Mouse (Mus musculus): ENCODE results near the gene Sec16a. TPM values are rescaled to one million over a fixed set of nuclear protein-coding genes. Genes with fewer than 3 reads are reported as not detected.

The Sec16a gene
- polyA plus RNA-seq, 1 experiment from 2014 or later: 8.8 TPM

Small RNAs within 50 kb of the gene (microRNA-seq; reads per million reads assigned to microRNA genes)
- gene Mir6996: not detected

Other genes with a start within 250 kb of the Sec16a start
- not detected in 2 replicates for gene Lhx3, start 236.9 kb downstream of the Sec16a start, polyA plus RNA-seq (2015; fragmentation: Nextera tagmentation; extraction: Ambion mirVana)
- gene Qsox2, start 207.7 kb downstream of the Sec16a start, polyA plus RNA-seq (2015; fragmentation: Nextera tagmentation; extraction: Ambion mirVana): 5.1 and 5.2 TPM in 2 replicates
- gene Ccdc187, start 150.7 kb downstream of the Sec16a start, polyA plus RNA-seq (2015; fragmentation: Nextera tagmentation; extraction: Ambion mirVana): 0.03 TPM in 1 of 2 replicates, not detected in the other
- gene Gpsm1, start 129.7 kb downstream of the Sec16a start, polyA plus RNA-seq (2015; fragmentation: Nextera tagmentation; extraction: Ambion mirVana): 2.6 and 2.9 TPM in 2 replicates
- gene Dnlz, start 93.1 kb downstream of the Sec16a start, polyA plus RNA-seq (2015; fragmentation: Nextera tagmentation; extraction: Ambion mirVana): 8.3 and 9.8 TPM in 2 replicates
- 2.3 and 2.9 TPM in 2 replicates for gene Card9, start 84.3 kb downstream of the Sec16a start, polyA plus RNA-seq (2015; fragmentation: Nextera tagmentation; extraction: Ambion mirVana)
- 8.4 and 10.8 TPM in 2 replicates for gene Snapc4, start 64.6 kb downstream of the Sec16a start, polyA plus RNA-seq (2015; fragmentation: Nextera tagmentation; extraction: Ambion mirVana)
- gene Entr1, start 55.9 kb downstream of the Sec16a start, polyA plus RNA-seq (2015; fragmentation: Nextera tagmentation; extraction: Ambion mirVana): 38.2 and 42.8 TPM in 2 replicates
- 61.5 and 61.6 TPM in 2 replicates for gene Pmpca, start 55.9 kb downstream of the Sec16a start, polyA plus RNA-seq (2015; fragmentation: Nextera tagmentation; extraction: Ambion mirVana)
- 6.0 and 6.1 TPM in 2 replicates for gene Inpp5e, start 36.0 kb downstream of the Sec16a start, polyA plus RNA-seq (2015; fragmentation: Nextera tagmentation; extraction: Ambion mirVana)
- 2.8 and 3.1 TPM in 2 replicates for gene Notch1, start 71.4 kb upstream of the Sec16a start, polyA plus RNA-seq (2015; fragmentation: Nextera tagmentation; extraction: Ambion mirVana)
- gene Egfl7, start 134.8 kb upstream of the Sec16a start, polyA plus RNA-seq (2015; fragmentation: Nextera tagmentation; extraction: Ambion mirVana): 55.1 and 64.6 TPM in 2 replicates
- not detected in 2 replicates for gene Gm20532, start 141.4 kb upstream of the Sec16a start, polyA plus RNA-seq (2015; fragmentation: Nextera tagmentation; extraction: Ambion mirVana)
- gene Agpat2, start 159.2 kb upstream of the Sec16a start, polyA plus RNA-seq (2015; fragmentation: Nextera tagmentation; extraction: Ambion mirVana): 55.6 and 63.7 TPM in 2 replicates
- gene Fam69b, start 183.2 kb upstream of the Sec16a start, polyA plus RNA-seq (2015; fragmentation: Nextera tagmentation; extraction: Ambion mirVana): 1.2 and 1.7 TPM in 2 replicates
- gene Lcn4, start 226.1 kb upstream of the Sec16a start, polyA plus RNA-seq (2015; fragmentation: Nextera tagmentation; extraction: Ambion mirVana): not detected in 2 replicates

Measured in liver, embryonic 15.5 days (tissue).